Mouse (Mus musculus): ENCODE measurements around the gene Dennd2c.

The Dennd2c gene

DNA sequence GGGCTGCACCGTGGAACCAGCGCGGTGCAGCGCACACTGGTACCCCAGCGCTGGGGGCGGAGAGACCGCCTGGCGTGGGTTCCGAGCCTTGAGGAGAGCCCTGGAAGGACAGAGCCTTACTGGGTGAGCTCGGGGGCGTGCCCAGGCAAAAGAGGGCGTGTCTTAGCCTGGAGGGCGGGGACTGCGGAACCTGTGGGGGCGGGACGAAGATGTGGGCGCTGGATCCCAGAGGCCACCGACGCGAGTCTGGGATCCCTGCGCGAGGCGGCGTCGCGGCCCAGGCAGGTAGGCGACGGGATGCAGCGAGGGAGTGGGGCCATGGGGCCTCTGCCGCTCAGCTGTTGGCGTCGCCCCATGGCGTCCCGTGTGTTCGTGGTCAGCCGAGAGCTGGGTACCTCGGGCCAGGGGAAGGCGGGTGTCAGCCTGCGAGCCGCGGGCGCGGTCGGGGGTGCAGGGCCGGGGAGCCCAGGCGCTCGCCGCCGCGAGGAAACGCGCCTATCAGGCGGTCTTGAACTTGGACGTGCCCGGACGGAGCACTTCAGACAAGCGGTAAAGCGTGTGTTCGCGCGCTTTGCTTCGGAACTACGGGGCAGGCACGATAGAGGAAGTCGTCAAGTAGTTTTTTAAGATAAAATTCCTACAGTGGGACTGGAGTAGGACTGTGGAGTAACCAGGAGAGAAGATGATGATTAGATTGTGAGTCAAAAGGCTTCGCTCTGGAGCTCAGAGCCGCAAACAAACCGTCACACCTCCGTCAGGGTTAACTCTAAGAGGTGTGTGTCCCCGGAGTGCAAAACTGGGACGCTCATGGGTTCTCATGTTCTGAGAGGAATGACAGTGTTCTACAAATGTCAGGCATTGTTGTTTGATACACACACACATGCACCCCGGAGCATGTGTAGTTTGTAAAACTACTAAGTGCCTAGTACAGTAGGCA is at the start of gene Dennd2c:
Gene Dennd2c (plus strand): TSS at position 151 of the 937 bp plus-strand sequence.
- peak; percentile 83 for DNase-seq (ENCODE audit: low read depth, low spot score)

DNA sequence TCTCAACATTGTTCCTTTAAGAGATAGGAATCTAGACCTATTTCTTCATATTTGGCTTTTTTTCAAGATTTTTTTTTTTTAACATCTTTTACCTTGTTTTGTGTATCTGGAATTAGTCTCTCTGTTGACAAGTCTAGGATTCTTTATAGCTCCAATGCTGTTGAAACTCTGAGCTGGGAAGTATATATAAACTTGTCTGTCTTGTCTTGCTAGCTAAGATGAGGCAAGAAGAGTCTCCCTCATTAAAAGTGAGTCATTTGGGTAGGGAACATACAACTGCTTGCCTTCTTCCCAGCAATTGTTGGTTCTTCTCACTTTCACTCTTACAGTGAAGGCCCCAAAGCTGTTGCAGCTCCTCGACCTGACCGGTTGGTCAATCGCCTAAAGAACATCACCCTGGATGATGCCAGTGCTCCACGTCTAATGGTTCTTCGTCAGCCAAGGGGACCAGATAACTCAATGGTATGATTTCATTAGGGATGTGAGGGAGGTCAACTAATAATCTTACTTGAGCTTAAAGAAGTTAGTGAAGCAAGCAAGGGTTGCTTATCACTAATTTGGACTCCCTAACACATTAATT is 46.3 kb upstream of the Dennd2c start:
- DNase-seq (ENCODE audit: low read depth, low spot score): no peak

GRCm38 (mm10) chr3:103057752-103058151 is 44.7 kb upstream of the Dennd2c start:
- DNase-seq (ENCODE audit: low read depth, low spot score): no peak

DNA sequence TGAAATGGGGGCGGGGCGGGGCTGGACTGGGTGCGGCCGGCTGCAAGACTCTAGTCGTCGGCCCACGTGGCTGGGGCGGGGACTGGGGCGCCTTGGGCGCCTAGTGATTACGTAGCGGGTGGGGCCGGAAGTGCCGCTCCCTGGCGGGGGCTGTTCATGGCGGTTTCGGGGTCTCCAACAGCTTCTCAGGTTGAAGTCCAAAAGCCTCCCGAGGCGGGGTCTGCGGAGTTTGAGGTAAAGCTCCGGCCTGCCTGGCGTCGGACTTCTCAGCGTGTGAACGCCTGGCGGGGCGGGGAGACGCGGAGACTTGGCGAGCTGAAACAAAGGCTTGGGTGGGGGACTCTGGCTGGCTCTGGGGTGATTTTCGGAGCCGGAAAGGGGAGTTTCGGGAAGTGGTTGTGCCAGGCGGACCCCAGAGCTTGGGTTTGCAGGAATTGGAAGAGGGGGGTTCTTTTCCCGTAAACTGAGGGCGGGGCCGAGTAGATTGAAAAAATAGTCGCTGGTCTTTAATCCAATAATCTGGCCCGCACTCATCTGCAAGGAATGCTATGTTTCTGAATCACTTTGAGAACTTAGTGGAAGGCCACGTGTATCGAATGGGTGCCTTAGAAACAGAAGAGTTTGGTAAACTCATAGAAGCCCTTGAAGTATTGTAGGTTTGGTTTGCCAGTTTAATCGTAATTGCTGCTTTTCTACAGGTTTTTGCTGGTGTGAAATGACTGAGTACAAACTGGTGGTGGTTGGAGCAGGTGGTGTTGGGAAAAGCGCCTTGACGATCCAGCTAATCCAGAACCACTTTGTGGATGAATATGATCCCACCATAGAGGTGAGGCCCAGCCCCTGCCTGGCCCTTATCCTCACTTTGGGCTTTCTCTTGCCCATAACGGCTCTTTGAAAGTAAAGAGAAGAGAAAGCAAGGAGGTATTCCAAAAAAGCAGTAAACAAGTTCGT is 43.9 kb upstream of the Dennd2c start, which contains the start of gene Nras:
Gene Nras (plus strand): TSS at position 79 of the 951 bp plus-strand sequence.
- peak; percentile 83 for DNase-seq (ENCODE audit: low read depth, low spot score)

DNA sequence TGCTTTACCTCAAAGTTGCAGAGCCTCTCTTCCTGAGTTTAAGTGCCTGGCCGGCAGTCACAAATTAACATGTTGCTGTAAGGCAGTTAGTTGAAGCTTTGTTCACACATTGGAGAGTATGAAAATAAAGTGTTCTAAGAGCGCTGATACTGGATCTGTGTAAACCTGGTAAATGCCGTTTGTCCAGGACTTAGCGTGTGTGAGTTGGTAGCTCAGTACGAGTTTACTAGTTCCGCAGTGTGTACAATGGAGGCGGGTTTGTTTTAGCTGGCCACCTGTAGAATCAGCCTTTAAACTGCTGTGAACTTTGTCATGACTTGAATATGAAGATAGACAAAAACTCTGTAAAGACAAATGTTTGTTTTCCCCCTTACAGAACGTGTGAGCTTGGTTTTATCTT is 35.5 kb upstream of the Dennd2c start:
- DNase-seq (ENCODE audit: low read depth, low spot score): no peak

DNA sequence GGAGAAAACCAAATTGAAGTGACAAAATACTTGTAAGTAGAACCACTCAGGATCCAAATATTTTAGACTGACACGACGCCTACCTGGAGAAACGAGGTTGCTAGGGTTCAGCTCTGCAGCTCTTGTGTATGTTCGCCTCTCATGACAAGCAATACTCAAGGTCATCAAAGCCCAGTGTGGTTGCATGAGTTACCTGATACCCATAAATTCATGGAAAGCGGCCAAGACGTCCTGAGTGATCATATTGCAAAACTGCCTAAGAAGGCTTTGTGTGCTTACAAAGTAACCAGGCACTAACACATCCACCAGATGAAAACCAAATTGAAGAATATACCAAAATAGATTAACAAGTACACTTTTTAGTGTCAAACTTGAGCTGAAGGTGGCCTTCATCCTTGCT is 33.4 kb upstream of the Dennd2c start:
- peak; percentile 78 for DNase-seq (ENCODE audit: low read depth, low spot score)

GRCm38 (mm10) chr3:103073771-103074170 is 28.6 kb upstream of the Dennd2c start, which contains the start of gene Ampd1:
Gene Ampd1, plus strand, starts transcription at chr3:103074014.
- DNase-seq (ENCODE audit: low read depth, low spot score): peak; percentile 70

- DNase-seq (ENCODE audit: low read depth, low spot score): peak; percentile 63
These were observed 26.5 kb upstream of the Dennd2c start for GRCm38 (mm10) chr3:103075871-103076270.

GRCm38 (mm10) chr3:103076476-103076875 is 25.9 kb upstream of the Dennd2c start:
- DNase-seq (ENCODE audit: low read depth, low spot score): peak; percentile 58

DNA sequence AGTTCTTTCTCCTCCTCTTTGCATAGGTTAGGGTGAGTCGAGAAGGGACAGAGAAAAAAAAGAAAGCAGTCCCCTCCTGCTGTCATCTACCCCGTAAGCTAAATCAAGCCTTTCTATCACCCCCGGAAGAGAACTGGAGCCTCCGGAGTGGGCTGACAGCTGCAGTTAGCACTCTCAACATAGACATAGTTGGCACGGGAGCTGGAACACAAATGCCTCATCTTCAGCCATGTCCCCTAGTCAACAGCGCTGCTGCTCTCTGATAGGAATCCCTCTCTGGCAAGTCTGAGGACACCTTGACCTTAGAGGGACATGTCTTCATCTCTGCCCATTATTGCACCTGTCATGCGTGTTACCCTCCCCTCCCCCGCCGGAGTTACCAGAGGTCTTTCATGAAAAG is 23.1 kb upstream of the Dennd2c start:
- peak; percentile 82 for DNase-seq (ENCODE audit: low read depth, low spot score)

GRCm38 (mm10) chr3:103081051-103081450 is 21.4 kb upstream of the Dennd2c start:
- no peak for DNase-seq (ENCODE audit: low read depth, low spot score)

DNA sequence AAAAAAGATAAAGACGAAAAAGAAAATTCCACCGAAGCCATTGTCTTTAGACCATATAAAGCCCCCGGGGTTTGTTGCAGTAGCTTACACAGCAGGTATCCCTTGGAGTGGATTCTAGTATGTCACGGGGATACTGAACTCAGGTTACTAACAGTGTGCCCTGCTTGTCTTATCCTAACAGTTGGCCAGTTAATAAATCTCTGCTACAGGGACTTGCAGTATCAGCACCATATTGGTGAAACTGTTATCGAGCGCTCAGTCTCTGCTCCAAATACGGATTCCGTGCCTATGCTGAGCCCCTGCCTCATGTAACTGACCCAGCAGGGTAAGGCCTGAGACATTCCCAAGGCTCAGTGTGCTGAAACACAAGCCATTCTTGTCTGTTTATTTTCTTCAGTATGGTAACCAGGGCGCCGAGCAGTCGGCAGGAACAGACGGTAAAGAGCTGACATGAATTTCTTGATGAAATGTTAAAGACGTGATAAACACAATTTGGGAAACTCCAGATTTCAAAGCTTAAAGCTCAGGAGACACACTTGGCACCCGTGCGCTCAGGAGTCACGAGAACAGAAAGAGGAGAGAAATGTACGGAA is 20.4 kb upstream of the Dennd2c start:
- peak; percentile 77 for DNase-seq (ENCODE audit: low read depth, low spot score)

GRCm38 (mm10) chr3:103082761-103083160 is 19.6 kb upstream of the Dennd2c start:
- DNase-seq (ENCODE audit: low read depth, low spot score): peak; percentile 86

GRCm38 (mm10) chr3:103085986-103086385 is 16.4 kb upstream of the Dennd2c start:
- DNase-seq (ENCODE audit: low read depth, low spot score): no peak

- DNase-seq (ENCODE audit: low read depth, low spot score): no peak
These were observed 10.7 kb upstream of the Dennd2c start for GRCm38 (mm10) chr3:103091753-103092152.

- no peak for DNase-seq (ENCODE audit: low read depth, low spot score)
These were observed 3.7 kb upstream of the Dennd2c start for GRCm38 (mm10) chr3:103098662-103099061.

DNA sequence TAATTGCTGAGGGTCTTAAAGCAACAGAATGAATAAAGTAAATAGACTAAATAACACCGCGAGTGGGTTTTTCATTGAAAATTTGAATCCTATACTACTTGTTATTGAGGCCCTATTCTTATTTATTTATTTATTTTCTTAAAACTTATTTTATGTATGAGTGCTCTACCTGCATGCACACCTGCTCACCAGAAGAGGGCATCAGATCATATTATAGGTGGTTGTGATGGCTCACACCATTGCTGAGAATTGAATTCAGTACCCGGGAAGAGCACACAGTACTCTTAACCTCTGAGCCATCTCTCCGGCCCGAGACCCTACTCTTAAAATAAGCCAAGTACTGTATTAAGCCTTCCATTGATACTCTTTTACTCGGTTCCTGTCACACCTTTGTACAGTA is 2.7 kb upstream of the Dennd2c start:
- DNase-seq (ENCODE audit: low read depth, low spot score): no peak

DNA sequence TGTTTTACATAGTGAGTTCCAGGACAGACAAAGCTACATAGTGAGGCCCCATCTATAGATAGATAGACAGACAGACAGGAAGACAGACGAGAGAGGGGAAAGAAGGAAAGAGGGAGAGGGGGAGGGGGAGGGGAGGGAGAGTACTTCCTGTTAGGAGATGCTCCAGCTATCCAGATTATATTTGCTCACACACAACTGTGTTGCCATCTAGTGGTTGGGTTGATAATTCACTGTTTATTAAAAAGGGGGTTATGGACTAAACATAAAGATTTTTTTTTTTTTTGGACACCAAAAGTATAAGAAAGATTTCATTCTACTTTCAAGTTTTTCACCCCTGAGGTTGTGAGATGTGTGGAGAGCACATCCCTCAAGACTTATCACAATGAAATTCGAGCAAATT is 1.7 kb upstream of the Dennd2c start:
- DNase-seq (ENCODE audit: low read depth, low spot score): no peak

DNA sequence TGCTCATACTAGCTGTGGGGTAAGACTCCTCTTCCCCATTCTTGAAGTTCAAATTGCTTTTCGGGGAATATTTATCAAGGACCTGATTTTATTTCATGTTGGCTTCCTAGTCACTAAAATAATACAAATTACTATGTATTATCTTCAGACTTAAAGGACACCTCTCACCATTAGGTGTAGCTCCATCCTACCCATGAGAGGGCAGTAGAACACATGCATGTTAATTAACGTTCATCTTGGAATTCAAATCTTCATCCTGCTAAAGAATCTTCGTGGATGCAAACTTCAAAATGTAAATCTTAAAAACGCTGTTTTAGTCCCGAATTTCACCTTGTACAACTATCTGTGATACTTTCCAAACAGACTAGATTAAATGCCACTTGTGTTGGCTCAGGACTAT is 1.2 kb upstream of the Dennd2c start:
- no peak for DNase-seq (ENCODE audit: low read depth, low spot score)

- DNase-seq (ENCODE audit: low read depth, low spot score): peak; percentile 45
These were observed 495 bp upstream of the Dennd2c start for GRCm38 (mm10) chr3:103101909-103102308.

- DNase-seq (ENCODE audit: low read depth, low spot score): no peak
These were observed 5.3 kb downstream of the Dennd2c start for GRCm38 (mm10) chr3:103107565-103108240.

Data from skeletal muscle tissue, adult 2 months (tissue).